Mouse (Mus musculus): ENCODE measurements at regions not wholly inside any gene's neighbourhood (a gene's known extent, or its start where the extent isn't known, plus 50 kb on each side); places are given as distances from the start of the nearest gene placed in this dataset.

DNA sequence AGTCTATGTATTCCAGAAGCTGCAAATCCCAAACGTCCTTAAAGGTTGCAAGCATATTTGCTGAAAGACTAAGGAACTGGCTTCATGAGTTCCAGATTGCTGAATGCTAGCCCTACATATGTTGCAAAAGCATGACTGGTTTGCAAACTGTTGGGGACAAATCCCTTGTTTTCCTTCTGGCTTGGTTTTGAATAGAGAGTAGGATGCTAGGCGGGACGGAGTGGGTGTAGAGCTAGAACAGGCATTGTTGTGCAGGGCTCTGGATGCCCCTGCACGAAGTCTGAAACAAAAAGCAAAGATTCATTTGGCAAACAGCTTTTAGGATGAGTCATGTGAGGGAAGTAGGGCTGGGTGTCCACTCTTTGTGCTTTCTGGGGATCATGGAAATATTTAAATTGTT lies 500.9 kb upstream of the Cnksr2 start:
- peak overlapping the region; percentile 80 for H3K27ac ChIP-seq
- peak; percentile 32 to 56 for DNase-seq (ENCODE audit: low spot score in 2 of 2)
- no peak overlapping the region for H3K4me3 ChIP-seq
- TF ChIP-seq CTCF (conservative IDR thresholded peaks at IDR 0.05): no peak

- Histone ChIP-seq H3K27ac (no peak overlapping the region), H3K4me3 (no peak overlapping the region)
- DNase-seq (ENCODE audit: low spot score in 2 of 2): no peak
- TF ChIP-seq CTCF (conservative IDR thresholded peaks at IDR 0.05): no peak
Observed at GRCm38 (mm10) chrX:158577856-158578255, 534.8 kb upstream of the Cnksr2 start.

DNA sequence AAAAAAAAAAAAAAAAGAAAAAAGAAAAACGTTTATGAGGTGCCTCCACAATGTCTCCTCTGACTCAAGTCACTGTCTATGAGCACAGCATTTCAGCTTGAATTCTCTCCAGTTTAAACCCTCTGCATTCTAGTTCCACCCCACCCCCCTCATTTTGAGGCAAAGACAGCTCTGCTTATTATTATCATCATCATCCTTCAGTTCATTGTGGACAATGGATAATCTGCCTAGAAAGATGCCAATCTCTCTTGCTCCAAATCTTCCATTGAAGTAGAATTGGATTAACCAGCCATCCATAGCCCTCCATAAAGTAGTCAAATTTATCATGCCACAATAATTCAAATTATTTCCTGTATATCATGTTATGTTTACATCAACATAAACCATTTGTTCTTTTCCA lies 570.0 kb upstream of the Cnksr2 start:
- no peak for DNase-seq (ENCODE audit: low spot score in 2 of 2)
- Histone ChIP-seq H3K4me3 (no peak overlapping the region), H3K27ac (peak overlapping the region; percentile 72)
- TF ChIP-seq CTCF (conservative IDR thresholded peaks at IDR 0.05): no peak

GRCm38 (mm10) chrX:158613607-158614006 lies 570.5 kb upstream of the Cnksr2 start:
- peak; percentile 68 for TF ChIP-seq CTCF (conservative IDR thresholded peaks at IDR 0.05)
- no peak overlapping the region for H3K4me3 ChIP-seq
- no peak for DNase-seq (ENCODE audit: low spot score in 2 of 2)
- H3K27ac ChIP-seq: peak overlapping the region; percentile 72

- TF ChIP-seq CTCF (conservative IDR thresholded peaks at IDR 0.05): no peak
- peak; percentile 15 to 25 for DNase-seq (ENCODE audit: low spot score in 2 of 2)
- H3K4me3 ChIP-seq: no peak overlapping the region
- peak overlapping the region; percentile 72 for H3K27ac ChIP-seq
Observed at GRCm38 (mm10) chrX:158614029-158614428, 570.9 kb upstream of the Cnksr2 start.

- peak overlapping the region; percentile 72 for H3K27ac ChIP-seq
- DNase-seq (ENCODE audit: low spot score in 2 of 2): no peak
- no peak for TF ChIP-seq CTCF (conservative IDR thresholded peaks at IDR 0.05)
- no peak overlapping the region for H3K4me3 ChIP-seq
Observed at GRCm38 (mm10) chrX:158614452-158614851, 571.4 kb upstream of the Cnksr2 start.

GRCm38 (mm10) chrX:158615096-158615495 lies 572.0 kb upstream of the Cnksr2 start:
- Histone ChIP-seq H3K27ac (peak overlapping the region; percentile 39; the same call in 1 of the 2 replicates), H3K4me3 (no peak overlapping the region)
- DNase-seq (ENCODE audit: low spot score in 2 of 2): no peak
- no peak for TF ChIP-seq CTCF (conservative IDR thresholded peaks at IDR 0.05)

GRCm38 (mm10) chrX:158627390-158627789 lies 582.7 kb upstream of the Rps6ka3 start:
- no peak overlapping the region for H3K4me3 ChIP-seq
- TF ChIP-seq CTCF (conservative IDR thresholded peaks at IDR 0.05): no peak
- DNase-seq (ENCODE audit: low spot score in 2 of 2): no peak
- H3K27ac ChIP-seq: no peak overlapping the region

DNA sequence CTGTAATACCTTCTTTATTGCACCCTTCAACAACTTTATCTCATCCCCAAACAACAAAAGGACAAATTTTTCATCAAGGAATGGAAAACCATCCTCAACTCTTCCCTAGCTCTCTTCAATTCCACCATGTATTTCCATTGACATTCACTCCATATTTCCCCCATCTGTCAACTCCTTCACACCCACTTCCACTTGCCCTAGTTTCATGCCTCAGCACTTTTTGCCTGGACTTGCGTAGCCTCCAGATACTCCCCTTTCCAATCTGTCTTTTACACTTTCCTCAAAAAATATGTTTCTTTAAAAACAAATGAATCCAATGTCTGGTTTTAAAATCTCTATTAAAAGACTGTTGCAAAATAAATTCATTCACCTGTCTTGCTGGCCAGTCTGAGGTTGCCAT lies 577.7 kb upstream of the Rps6ka3 start:
- Histone ChIP-seq H3K27ac (no peak overlapping the region), H3K4me3 (no peak overlapping the region)
- no peak for TF ChIP-seq CTCF (conservative IDR thresholded peaks at IDR 0.05)
- DNase-seq (ENCODE audit: low spot score in 2 of 2): no peak

DNA sequence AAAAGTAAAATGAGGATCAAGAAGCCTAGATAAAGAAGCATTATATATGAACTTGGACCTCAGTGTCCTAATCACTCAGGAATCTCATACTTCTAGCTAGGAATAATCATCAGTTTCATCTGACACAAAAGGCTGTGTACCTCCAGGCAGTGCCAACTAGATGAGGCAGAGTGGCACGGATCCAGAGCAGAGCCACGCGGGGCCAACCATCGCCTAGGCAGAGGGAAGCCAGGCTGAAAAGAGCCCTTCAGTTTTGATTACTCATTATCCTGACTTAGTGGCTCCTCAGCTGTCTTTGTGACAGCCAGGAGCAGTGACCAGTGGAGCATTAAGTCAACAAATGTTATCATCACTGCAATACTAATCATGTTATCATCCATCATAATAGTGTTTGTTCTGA lies 557.9 kb upstream of the Rps6ka3 start:
- Histone ChIP-seq H3K4me3 (no peak overlapping the region), H3K27ac (0 out of 2 replicates have a peak overlapping the region, but pooled peaks have one; percentile 18)
- no peak for TF ChIP-seq CTCF (conservative IDR thresholded peaks at IDR 0.05)
- peak; percentile 16 to 43 for DNase-seq (ENCODE audit: low spot score in 2 of 2)

DNA sequence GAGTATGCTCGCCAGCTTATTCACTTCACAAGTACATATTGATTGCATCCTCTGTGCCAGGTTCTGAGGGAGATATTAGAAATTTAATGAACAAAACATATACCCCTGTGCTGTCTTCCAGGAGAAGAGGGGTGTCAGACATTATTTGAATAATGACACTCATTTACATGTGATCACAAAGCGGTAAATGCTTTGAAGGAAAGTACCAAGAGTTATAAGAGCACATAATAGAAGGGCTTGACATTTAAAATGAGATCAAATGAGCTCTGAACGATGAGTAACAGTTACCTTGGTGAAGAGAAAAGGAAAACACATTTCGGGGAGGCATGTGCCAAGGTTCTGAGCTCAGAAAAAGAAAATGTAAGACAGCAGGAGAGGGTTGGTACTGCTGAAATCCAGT lies 553.9 kb upstream of the Rps6ka3 start:
- Histone ChIP-seq H3K27ac (no peak overlapping the region), H3K4me3 (no peak overlapping the region)
- DNase-seq (ENCODE audit: low spot score in 2 of 2): no peak
- TF ChIP-seq CTCF (conservative IDR thresholded peaks at IDR 0.05): no peak

- no peak overlapping the region for H3K27ac ChIP-seq
- TF ChIP-seq CTCF (conservative IDR thresholded peaks at IDR 0.05): no peak
- no peak for DNase-seq (ENCODE audit: low spot score in 2 of 2)
- no peak overlapping the region for H3K4me3 ChIP-seq
Observed at GRCm38 (mm10) chrX:158694191-158694590, 515.9 kb upstream of the Rps6ka3 start.

DNA sequence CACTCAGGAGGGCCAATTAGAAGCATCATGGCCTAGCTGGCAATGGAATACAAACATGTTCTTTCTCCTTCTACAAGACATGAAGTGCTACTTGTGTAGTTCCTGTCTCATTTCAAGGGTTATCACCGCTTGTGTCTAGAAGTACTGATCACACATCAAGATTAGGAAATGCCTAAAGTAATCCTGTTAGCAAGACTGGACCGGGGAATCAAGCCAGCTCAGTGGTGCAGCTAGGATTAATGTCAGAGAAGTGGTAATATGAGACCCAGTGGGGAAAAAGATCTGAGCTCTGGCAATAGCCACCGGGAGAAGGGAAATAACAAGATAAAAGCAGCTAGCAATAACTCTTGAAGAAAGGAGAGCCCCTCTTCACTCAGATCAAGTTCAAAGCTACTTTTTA lies 506.7 kb upstream of the Rps6ka3 start:
- H3K4me3 ChIP-seq: no peak overlapping the region
- DNase-seq (ENCODE audit: low spot score in 2 of 2): no peak
- TF ChIP-seq CTCF (conservative IDR thresholded peaks at IDR 0.05): no peak

DNA sequence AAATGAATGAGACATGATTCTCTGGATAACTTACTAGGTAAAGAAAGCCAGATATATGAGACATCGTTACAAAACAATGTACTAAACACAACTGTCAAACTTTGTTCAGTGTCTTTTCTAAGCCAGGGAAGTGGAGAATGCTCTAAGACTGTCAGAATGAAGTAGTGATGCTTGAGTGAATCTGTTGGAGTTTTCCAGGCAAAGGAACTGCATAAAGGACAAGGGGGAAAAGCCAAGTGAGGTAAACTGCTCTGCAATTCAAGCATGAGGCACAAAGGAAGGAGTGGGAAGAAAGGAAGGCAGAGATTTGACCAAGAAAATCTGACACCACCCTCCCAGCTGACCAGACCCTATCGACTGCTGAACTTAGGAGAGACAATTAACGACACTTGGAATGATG lies 500.3 kb upstream of the Rps6ka3 start:
- H3K4me3 ChIP-seq: no peak overlapping the region
- no peak overlapping the region for H3K27ac ChIP-seq
- DNase-seq (ENCODE audit: low spot score in 2 of 2): no peak
- no peak for TF ChIP-seq CTCF (conservative IDR thresholded peaks at IDR 0.05)

More for the DNA sequence above, 506.7 kb upstream of the Rps6ka3 start:
- H3K27ac ChIP-seq: no peak overlapping the region; the same call in 1 of the 2 replicates

DNA sequence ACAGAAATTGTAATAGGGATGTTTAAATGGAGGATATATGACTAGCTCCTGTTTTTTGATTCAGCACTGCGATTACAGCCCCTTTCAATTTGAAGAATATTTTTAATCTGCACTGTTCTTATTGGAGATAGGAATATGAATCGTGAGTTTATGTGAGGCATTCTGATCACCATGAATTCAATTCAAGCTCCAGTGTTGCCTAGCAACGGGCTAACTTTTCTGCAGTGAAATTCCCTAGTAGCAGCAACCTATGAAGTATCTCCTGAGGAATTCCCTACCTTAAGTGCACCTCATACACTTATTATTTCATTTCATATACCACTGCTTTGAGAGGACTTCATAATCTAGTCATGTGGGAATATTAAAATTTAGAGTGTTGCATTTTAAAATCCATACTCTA lies 465.4 kb upstream of the Rps6ka3 start:
- peak; percentile 11 to 18 for DNase-seq (ENCODE audit: low spot score in 2 of 2)
- TF ChIP-seq CTCF (conservative IDR thresholded peaks at IDR 0.05): no peak
- Histone ChIP-seq H3K4me3 (no peak overlapping the region), H3K27ac (no peak overlapping the region)
